Mouse (Mus musculus): ENCODE measurements at regions not wholly inside any gene's neighbourhood (a gene's known extent, or its start where the extent isn't known, plus 50 kb on each side); places are given as distances from the start of the nearest gene placed in this dataset.

GRCm38 (mm10) chr7:34570114-34571065 is 86.1 kb downstream of the Kctd15 start:
- TF ChIP-seq POLR2AphosphoS2 (IDR thresholded peaks at IDR 0.05; ENCODE audit: low read depth, low read length) (no peak), ZKSCAN1 (IDR thresholded peaks at IDR 0.05; ENCODE audit: borderline replicate concordance, low read depth, low read length) (no peak), MAX (IDR thresholded peaks at IDR 0.05; ENCODE audit: low read length) (no peak), CTCF (conservative IDR thresholded peaks at IDR 0.05 in 1 of 2, IDR thresholded peaks at IDR 0.05 in 1 of 2; ENCODE audit: low read depth in 2 of 2, low read length in 2 of 2) (no peak)

Data from CH12.LX (cell line).